Mouse (Mus musculus) CD8-positive naive resting alpha-beta T cell, adult 2 months (primary cell): ENCODE data around the gene Ccdc102a.

ENCODE experiments used
- DNase-seq, 2 experiments: peaks; one replicate each; pipeline ENCODE4 v3.0.0; 2022; ENCODE audit warnings: low read depth in 2 of 2, low spot score in 2 of 2

Gene Ccdc102a

DNA sequence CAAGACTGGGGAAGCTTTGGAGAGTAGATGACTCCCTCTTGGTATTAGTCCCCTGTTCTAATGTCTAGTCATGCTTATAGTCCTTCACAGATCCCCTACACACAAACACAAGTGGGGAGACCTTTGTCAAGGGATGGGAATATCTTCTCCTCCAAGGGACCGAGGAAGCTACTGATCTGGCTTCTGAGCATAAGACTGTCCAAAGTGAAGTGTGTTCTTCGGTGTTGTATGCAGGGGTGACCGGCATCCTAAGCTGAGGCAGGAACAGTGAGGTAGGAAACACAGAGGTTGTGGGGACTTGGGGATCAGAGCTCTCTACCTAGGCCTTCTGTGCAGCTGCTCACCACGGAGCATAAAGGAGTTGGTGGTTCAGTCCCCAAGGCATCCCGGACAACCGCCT, 4.3 kb upstream of the Ccdc102a start:
- no peak for DNase-seq

DNA sequence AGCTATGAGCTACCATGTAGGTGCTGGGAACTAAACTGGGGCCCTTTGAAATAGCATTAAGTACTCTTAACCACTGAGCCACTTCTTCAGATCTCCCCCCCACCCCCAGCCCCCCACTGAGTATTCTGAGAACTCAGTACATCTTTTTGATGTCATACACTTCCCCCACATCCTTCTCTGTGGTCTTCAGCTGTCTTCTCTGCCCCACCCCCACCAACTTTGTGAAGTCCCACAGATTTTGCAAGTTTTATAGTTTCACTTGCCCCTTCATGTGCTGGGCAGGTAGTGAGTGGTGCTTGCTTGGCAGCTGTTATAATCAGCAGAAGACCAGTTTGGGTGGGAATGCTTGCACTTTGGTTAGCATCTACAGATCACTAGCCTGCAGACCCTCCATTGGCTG, 1.4 kb upstream of the Ccdc102a start:
- DNase-seq, result peak; percentile 37 to 69

DNA sequence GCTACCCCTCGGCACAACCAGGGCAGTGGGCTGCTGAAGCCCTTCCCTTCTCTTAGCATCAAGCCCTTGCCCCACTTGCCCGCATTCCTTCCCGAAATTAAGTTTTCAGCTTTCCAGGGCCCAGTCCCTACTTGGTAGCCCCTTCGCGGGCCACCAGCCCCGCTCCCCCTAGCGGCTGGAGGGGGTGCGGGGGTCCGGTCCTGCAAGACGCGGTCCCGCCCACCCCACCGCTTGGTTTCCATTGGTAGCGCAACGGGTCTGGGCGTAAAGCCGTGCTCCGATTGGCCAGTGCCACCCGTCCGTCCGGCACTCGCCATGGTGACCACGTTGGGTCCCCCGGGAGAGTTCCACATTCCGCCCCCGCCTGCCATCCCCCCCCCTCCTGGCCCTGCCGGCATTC, 546 bp downstream of the Ccdc102a start:
- peak; percentile 70 to 79 for DNase-seq

GRCm38 (mm10) chr8:94916960-94917324, 956 bp downstream of the Ccdc102a start:
- DNase-seq, result no peak

GRCm38 (mm10) chr8:94916311-94916959, 1.5 kb downstream of the Ccdc102a start:
- no peak for DNase-seq

DNA sequence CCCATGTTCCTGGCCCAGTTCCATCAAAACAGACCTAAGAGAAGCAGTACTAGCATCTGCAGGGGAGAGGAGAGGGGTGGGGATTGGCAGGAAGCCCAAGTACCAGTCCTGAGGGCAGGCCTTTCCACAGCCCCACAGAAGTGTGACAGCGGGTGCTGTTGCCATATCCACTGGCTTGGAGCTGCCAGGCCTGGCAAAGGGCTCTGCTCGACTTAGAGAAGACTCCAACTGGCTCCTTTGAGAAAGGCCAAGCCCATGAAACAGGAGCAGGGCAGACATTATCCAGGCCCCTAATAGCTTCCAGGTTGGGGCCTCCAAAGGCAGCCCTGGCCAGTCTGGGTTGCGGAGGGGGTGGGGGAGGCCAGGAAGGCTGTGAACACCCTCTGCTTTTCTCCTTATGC, 3.2 kb downstream of the Ccdc102a start:
- DNase-seq, result no peak

DNA sequence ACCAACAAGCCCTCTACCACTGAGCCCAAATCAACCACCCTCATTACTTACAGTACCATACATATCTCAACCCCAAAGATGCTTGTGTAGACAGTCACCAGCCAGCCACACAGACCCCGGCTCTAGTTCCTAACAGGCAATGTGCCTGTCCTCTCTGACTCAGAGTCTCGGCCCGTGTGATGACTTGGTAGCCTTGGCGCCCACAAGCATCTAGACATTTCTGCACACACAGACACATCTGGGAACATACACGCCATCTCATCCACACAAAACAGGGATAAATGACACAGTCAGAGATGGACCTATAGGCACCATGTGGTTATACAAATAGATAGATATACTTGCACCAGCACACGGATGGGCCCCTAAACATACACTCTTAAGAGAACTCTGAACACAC, 3.6 kb downstream of the Ccdc102a start:
- no peak for DNase-seq

DNA sequence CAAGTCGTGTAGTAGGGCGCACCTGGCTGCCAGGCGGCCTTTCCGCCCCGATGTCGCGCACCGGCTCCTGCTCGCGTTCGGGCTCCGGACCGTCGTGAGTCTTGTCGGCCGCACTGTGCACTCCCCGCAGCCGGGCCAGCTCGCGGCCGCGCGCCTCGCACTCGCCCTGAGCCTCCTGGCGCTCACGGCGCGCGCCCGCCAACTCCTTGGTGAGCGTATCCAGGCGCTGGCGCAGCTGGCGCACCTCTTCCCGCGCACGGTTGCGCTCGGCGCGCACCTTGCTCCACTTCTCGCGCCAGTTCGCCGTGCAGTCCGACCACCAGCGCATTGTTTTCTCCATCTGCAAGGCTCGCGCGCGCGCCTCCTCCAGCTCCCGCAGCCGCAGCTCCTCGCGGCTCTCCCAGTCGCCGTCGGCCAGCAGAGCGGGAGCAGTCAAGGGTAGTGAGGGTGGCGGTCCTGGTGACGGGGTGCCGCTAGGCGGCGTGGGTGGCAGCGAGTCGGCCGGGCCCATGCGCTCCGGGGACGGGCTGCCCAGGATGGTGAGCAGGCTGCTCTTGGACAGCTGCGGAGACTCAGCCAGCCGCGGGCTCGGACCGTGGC, 4.7 kb downstream of the Ccdc102a start:
- no peak for DNase-seq

DNA sequence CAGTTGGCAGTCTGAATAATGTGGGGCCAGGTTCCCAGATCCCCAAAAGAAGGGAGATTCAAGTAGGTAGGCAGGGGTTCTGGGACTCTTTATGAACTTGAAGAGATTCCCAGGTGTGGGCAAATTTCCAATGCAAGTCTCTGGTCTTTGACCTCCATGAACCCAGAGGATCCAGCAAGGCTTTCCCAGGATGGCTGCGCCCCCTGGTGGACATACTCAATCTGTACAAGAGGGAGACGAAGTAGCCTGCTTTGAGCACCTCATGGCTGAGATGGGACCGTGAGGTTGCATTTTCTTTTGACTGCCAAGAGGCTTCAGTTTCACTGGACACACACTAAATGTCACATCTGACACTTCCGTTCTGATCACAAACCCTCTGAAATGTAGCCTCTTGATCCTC, 9.1 kb downstream of the Ccdc102a start:
- peak; percentile 67 to 70 for DNase-seq

- DNase-seq, result no peak
Measured at GRCm38 (mm10) chr8:94907591-94908300, 10.2 kb downstream of the Ccdc102a start.

DNA sequence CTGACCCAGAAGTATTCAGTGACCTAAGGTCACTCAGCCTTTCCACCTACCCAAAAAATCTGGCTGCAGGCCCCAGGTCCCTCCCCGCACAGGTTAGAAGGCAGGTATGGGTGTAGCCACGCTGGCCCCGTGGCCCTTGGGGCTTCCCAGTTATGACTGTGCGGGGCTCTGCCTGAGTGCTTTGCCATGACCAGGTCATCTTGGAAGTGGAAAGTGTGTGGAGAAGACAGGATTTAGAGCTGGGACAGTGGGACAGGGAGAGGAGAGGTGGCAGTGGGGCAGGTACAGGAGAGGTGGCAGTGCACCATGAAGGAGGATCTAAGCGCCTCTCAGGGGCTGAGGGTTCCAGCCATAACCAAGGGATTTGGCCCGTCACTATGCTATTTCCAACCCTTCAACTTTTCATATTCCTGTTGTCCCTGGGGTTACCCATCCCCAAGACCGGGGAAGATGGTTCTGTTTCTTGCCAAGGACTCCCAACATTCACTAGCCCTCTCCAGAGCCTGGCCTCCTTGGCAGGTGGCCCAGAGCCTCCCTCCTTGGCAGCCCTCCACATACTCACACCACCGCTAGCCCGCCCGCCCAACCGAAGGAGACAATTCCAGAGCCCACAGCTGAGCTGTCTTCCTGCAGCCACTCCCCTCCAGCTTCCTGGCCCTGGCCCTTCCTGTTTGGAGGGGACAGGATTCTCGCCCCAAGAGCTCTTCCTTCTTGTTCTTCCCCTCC, 13.3 kb downstream of the Ccdc102a start:
- no peak for DNase-seq

DNA sequence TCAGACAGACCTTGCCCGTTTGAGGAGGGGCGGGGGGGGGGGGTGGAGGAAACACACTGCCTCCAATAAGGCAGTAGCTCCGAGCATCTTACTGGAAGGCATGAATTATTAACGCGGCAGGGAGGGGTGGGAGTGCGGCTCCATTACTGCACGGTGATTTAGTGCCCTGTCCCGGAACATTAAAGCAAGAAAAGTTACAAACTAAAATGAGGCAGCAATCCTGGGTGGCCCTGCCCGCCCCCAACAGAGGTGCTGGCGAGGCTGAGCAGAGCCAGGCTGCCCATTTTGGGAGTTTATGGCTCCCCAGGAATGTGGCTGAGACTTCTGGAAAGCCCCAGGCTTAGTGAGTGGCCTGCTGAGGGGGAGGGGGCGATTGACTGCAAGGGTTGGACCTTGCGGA, 14.2 kb downstream of the Ccdc102a start:
- no peak for DNase-seq

DNA sequence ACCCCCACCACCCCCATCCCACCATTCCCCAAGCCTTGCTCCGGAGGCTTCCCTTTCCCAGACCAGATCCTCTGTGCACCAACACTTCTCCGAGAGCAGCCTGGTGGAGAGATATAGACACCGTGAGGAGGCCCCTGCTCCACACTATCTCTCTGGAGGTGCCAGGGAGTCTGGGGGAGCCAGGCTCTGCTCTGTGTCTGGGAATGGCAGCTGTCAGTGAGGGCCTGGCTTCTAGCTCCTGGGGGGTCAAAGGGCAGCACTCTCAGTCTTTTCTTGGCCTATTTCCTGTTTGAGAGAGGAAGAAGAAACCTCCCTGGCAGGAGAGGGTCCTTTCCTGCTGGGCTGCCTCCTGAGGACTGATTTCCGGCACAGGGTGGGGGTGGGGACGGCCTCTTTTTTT, 16.9 kb downstream of the Ccdc102a start:
- no peak for DNase-seq

DNA sequence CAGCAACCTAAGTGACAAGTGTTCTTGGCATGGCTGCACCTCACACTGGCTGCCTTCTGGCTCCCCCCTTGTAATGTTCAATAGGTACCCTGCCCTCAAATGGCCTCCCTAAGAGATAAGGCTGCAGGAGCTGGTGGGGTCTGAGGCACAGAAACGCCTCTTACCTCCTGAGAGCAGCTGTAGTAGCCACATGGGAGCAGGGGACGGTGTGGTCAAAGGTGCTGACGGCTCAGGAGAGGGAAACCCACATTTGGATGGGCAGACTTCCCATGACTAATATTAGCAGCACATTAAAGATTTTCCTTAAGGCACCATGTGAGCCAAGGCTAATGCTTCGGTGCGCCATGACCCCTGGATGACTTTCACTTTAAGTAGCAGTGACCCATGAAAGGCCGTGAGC, 17.3 kb downstream of the Ccdc102a start:
- DNase-seq, result no peak

- DNase-seq, result no peak
Measured at GRCm38 (mm10) chr8:94899262-94899661, 18.6 kb downstream of the Ccdc102a start.

DNA sequence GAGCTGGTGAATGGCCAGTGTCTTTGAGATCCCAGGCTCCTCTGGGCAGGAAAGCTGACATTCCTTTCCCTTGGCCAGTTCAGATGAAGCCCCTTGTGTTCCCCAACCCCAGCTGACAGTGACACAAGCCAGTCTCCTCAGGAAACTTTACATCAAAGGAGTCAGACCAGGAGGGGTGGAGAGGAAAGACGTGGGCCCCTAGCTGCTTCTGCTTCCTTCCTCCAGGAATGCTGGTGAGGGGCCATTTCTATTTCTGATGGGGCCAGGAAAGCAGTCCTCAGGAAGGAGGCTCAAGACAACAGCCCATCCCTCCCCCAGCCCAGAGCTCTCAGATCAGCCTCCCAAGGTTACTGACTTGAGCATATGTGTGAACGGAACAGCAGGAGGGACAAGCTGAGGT, 25.0 kb downstream of the Ccdc102a start:
- DNase-seq, result no peak

DNA sequence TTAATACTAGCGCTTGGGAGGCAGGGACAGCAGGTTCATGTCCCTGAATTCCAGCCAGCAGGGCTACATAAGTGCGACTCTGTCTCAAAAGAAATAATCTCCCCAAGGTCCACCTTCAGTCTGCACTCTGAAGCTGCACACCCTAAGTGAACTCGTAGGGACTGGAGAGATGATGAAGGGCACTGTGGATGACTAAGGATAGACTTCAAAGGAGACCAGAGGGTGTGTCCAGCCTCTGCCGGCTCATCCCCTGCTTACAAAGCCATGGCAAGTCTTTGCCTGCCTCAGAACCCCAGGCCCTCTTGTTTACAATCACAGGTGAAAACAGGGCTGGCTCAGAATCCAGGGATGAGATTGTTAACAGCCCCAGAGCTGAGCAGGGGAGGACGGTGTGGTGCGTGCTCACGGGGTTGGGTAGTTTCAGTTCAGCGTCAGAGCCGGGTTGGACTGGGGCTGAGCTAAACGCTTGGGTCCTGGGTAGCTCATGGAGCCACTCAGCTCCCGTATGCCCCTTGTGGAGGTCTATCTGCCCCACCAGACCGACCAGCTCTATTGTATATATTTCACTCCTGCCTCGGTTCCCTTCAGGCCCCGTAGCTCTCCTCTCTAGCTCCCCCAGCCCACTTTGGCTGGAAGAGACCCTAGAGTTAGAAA, 29.4 kb downstream of the Ccdc102a start:
- no peak for DNase-seq

DNA sequence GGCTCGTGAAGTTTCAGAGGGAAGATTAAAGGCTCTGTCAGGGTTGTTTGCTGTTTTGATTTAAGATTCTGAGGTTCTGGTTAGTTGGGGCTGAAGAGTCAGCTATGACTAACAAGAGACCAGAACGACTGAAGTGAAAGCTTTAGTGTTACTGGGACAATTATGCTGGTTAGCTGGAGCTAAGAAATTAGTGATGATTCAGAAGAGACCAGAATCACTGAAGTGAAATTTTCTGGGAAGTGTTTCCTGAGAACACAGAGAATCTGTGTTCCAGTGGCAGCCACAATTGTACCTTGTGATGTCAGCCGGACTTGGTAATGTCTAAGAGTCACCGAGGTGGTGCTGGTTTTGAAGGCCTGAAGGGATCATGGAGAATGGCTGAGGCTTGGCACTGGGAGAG, 37.2 kb downstream of the Ccdc102a start:
- DNase-seq, result no peak

- DNase-seq, result no peak
Measured at GRCm38 (mm10) chr8:94876820-94877219, 41.1 kb downstream of the Ccdc102a start.

DNA sequence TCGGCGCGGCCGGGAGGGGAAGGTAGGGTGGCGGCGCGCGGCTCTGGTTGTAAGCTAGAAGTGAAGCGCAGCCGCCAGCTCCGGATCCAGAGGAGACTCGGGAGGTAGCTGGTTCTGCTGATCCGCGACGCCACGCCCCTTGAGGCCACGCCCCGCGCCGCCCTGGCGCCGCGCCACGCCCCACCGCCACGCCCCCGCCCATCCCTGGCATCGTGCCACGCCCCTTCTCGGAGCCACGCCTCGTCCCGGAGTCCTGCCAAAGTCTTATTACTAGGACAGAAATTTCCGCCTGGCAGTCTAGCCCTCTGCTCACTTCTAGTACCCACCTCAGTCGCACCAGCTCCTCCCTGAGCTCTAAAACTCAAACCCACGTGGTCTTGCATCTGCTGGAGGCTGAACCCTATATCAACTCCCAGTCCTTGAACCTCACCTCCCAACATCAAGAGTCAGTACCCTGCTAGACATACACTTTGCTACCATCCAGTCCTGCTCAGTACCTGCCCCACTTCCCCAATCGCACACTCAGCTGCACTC, 41.6 kb downstream of the Ccdc102a start, which contains the start of gene Dok4:
TSS of gene Dok4 (minus strand) at position 134 of the 534 bp plus-strand sequence.
- DNase-seq, result peak; percentile 44 to 56

DNA sequence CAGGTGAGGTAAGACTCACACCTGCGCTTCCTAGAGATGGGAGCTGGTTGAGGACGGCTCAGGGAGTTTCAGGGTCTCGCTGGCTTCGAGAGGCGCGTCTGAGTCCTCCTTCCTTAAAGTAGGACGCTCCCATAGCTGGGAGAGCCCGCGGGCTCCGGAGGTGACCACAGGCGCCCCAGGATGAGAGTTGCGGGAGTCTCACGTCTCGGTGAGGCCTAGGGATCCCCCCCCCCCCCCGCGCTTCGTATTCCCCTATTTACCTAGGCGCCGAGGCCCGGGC, 42.1 kb downstream of the Ccdc102a start:
- no peak for DNase-seq
